Mouse (Mus musculus) induced T-regulatory cell, adult 2 months (primary cell): Measurements from ENCODE around the gene Pde10a.
A peak's percentile ranks its signal among the peaks of the same experiment; 100 is the strongest.

ENCODE experiments used
- DNase-seq: peaks from one replicate; pipeline ENCODE4 v3.0.0-alpha.2; 2012; ENCODE audit warnings: low read depth

The Pde10a gene

GRCm38 (mm10) chr17:8842662-8843061 lies 317.5 kb downstream of the Pde10a start:
- DNase-seq, result no peak

GRCm38 (mm10) chr17:8843941-8844340 lies 318.8 kb downstream of the Pde10a start:
- no peak for DNase-seq

GRCm38 (mm10) chr17:8846506-8846905 lies 321.3 kb downstream of the Pde10a start:
- no peak for DNase-seq

GRCm38 (mm10) chr17:8847558-8847957 lies 322.4 kb downstream of the Pde10a start:
- no peak for DNase-seq

GRCm38 (mm10) chr17:8851846-8852245 lies 326.7 kb downstream of the Pde10a start:
- DNase-seq, result no peak

GRCm38 (mm10) chr17:8856430-8857371 lies 331.5 kb downstream of the Pde10a start:
- peak; percentile 56 for DNase-seq

GRCm38 (mm10) chr17:8858636-8859421 lies 333.7 kb downstream of the Pde10a start:
- DNase-seq, result no peak

- no peak for DNase-seq
Observed at GRCm38 (mm10) chr17:8859489-8859888, 334.3 kb downstream of the Pde10a start.

GRCm38 (mm10) chr17:8864638-8865497 lies 339.7 kb downstream of the Pde10a start:
- DNase-seq, result no peak

GRCm38 (mm10) chr17:8867331-8868237 lies 342.4 kb downstream of the Pde10a start:
- DNase-seq, result peak; percentile 16

- DNase-seq, result no peak
Observed at GRCm38 (mm10) chr17:8869287-8869686, 344.1 kb downstream of the Pde10a start.

- no peak for DNase-seq
Observed at GRCm38 (mm10) chr17:8870848-8871247, 345.7 kb downstream of the Pde10a start.

GRCm38 (mm10) chr17:8871396-8871795 lies 346.2 kb downstream of the Pde10a start:
- DNase-seq, result no peak

GRCm38 (mm10) chr17:8871997-8872593 lies 346.9 kb downstream of the Pde10a start:
- DNase-seq, result peak; percentile 29

GRCm38 (mm10) chr17:8872611-8873010 lies 347.4 kb downstream of the Pde10a start:
- DNase-seq, result no peak

- DNase-seq, result no peak
Observed at GRCm38 (mm10) chr17:8878056-8878455, 352.9 kb downstream of the Pde10a start.

GRCm38 (mm10) chr17:8881711-8882110 lies 356.5 kb downstream of the Pde10a start:
- no peak for DNase-seq

GRCm38 (mm10) chr17:8884691-8885090 lies 359.5 kb downstream of the Pde10a start:
- DNase-seq, result no peak

- DNase-seq, result no peak
Observed at GRCm38 (mm10) chr17:8885830-8886229, 360.7 kb downstream of the Pde10a start.

- no peak for DNase-seq
Observed at GRCm38 (mm10) chr17:8888105-8888504, 362.9 kb downstream of the Pde10a start.
